Mouse (Mus musculus) stomach, embryonic 14.5 days (tissue): ENCODE measurements at regions not wholly inside any gene's neighbourhood (a gene's known extent, or its start where the extent isn't known, plus 50 kb on each side); places are given as distances from the start of the nearest gene placed in this dataset.
A peak's percentile ranks its signal among the peaks of the same experiment; 100 is the strongest.

Experiments used
- ATAC-seq: fragments of 200-750 bp; cut with Nextera tagmentation; 2 replicates; pipeline ENCODE4 v1.8.0; 2017; ENCODE audit warnings: low read depth, moderate TSS enrichment; ENCODE audit not compliant: insufficient number of reproducible peaks, insufficient read depth, low FRiP score
- H3K27ac ChIP-seq: fragments of 300-500 bp; sonication (generic); 2 replicates; pipeline ENCODE4 v1.5.1; 2014; ENCODE audit warnings: mild to moderate bottlenecking, low read length, moderate library complexity, mixed read lengths
- H3K27me3 ChIP-seq: fragments of 300-500 bp; sonication (generic); 2 replicates; pipeline ENCODE4 v1.6.1; 2014; ENCODE audit warnings: low read length, control low read depth, mixed read lengths; ENCODE audit not compliant: control insufficient read depth, insufficient read depth
- H3K36me3 ChIP-seq: fragments of 300-500 bp; sonication (generic); 2 replicates; pipeline ENCODE4 v1.6.1; 2014; ENCODE audit warnings: mild to moderate bottlenecking, control low read depth, low read length, moderate library complexity, mixed read lengths; ENCODE audit not compliant: control insufficient read depth, insufficient read depth
- H3K4me1 ChIP-seq: fragments of 300-500 bp; sonication (generic); 2 replicates; pipeline ENCODE4 v1.6.1; 2014; ENCODE audit warnings: low read length, control low read depth, mixed read lengths; ENCODE audit not compliant: control insufficient read depth, insufficient read depth
- H3K4me2 ChIP-seq: fragments of 300-500 bp; sonication (generic); replicated peaks from 2 replicates; pipeline ENCODE4 v1.6.1; 2014; ENCODE audit warnings: low read depth, low read length, control low read depth
- H3K4me3 ChIP-seq: fragments of 300-500 bp; sonication (generic); 2 replicates; pipeline ENCODE4 v1.5.1; 2014; ENCODE audit warnings: low read depth, low read length, control low read depth
- H3K9ac ChIP-seq: fragments of 300-500 bp; sonication (generic); replicated peaks from 2 replicates; pipeline ENCODE4 v1.6.1; 2014; ENCODE audit warnings: low read depth, mild to moderate bottlenecking, control low read depth, low read length, moderate library complexity, mixed read lengths
- H3K9me3 ChIP-seq: fragments of 300-500 bp; sonication (generic); 2 replicates; pipeline ENCODE4 v1.6.1; 2016; ENCODE audit warnings: low read depth, low read length, control low read depth; ENCODE audit not compliant: control insufficient read depth
- WGBS: fragments of 180-500 bp; shearing (Covaris S2); extraction: QIAGEN DNeasy Blood & Tissue Kit; methylation state at CpG from one replicate; pipeline ENCODE4 v1.1.7; 2014; 5-methylcytosine and 5-hydroxymethylcytosine counted together

DNA sequence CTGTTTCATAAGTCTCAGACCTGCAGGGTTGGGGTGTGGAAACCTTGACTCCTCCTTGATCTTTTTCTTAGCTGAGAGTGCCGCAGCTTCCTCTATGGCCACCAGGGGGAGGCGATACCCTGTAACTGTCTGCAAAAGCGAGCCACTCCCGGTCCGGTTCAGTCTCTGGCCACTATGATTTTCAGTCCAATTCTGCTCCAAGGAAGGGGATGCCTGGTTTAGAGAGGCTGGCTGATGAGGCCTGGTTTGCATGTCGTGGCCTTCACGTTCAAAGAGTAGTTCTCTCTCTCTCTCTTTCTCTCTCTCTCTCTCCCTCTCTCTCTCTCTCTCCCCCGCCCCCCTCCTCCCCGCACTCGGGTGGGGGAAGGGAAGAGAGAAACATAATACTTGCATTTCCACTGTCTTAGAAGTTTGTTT is 70.3 kb upstream of the Thpo start:
- Histone ChIP-seq H3K4me3 (no peak overlapping the region; the same call in 1 of the 2 replicates), H3K27ac (no peak overlapping the region), H3K4me2 (peak overlapping the region; percentile 41; the same call in 1 of the 2 replicates), H3K36me3 (no peaks in the 10 kb centered on the region), H3K4me1 (peaks cover 2% of the 10 kb centered on the region; the same call in 1 of the 2 replicates), H3K9me3 (no peaks in the 10 kb centered on the region), H3K27me3 (no peaks in the 10 kb centered on the region), H3K9ac (no peak overlapping the region)
- ATAC-seq = peak; percentile 80
- WGBS = 0% methylated on average over 7 of the region's 10 CpGs

- WGBS = 63% methylated on average over 7 of the region's 7 CpGs
Measured at GRCm38 (mm10) chr16:20803278-20803930, 69.1 kb upstream of the Thpo start.

GRCm38 (mm10) chr16:20802724-20803123 is 68.4 kb upstream of the Thpo start:
- H3K27ac ChIP-seq = no peak overlapping the region
- no peaks in the 10 kb centered on the region for H3K36me3 ChIP-seq
- H3K4me3 ChIP-seq = no peak overlapping the region
- H3K9ac ChIP-seq = no peak overlapping the region
- 75% methylated on average over 6 of the region's 6 CpGs for WGBS
- no peak overlapping the region for H3K4me2 ChIP-seq
- H3K27me3 ChIP-seq = no peaks in the 10 kb centered on the region
- ATAC-seq = no peak
- peaks cover 2% of the 10 kb centered on the region; the same call in 1 of the 2 replicates for H3K4me1 ChIP-seq
- no peaks in the 10 kb centered on the region for H3K9me3 ChIP-seq

More at GRCm38 (mm10) chr16:20803278-20803930, 69.1 kb upstream of the Thpo start:
- Histone ChIP-seq H3K4me3 (no peak overlapping the region), H3K9me3 (no peaks in the 10 kb centered on the region), H3K27me3 (no peaks in the 10 kb centered on the region), H3K9ac (no peak overlapping the region), H3K4me1 (peaks cover 2% of the 10 kb centered on the region; the same call in 1 of the 2 replicates), H3K4me2 (no peak overlapping the region), H3K36me3 (no peaks in the 10 kb centered on the region), H3K27ac (no peak overlapping the region)
- ATAC-seq = no peak

DNA sequence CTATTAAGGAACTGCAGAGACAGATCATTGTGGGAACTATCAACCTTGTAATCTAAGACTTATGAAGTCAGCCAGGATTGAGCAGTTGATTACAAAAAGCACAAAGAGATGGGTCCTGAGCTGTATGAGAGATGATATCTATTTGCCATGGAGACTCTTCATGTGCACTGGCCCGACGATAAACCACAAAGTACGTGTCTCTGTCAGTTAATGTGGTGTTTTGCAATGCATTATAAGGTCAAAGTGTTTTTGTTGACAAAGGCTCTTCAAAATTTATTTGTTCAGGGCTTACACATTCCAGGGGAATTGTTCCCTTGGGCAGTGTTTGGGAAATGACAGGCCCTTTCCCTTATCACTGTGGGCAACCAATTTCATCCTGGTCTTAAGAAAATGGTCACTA is 65.7 kb upstream of the Thpo start:
- Histone ChIP-seq H3K4me1 (peaks cover 2% of the 10 kb centered on the region; the same call in 1 of the 2 replicates), H3K9ac (no peak overlapping the region), H3K36me3 (no peaks in the 10 kb centered on the region), H3K9me3 (no peaks in the 10 kb centered on the region), H3K4me2 (no peak overlapping the region), H3K27me3 (no peaks in the 10 kb centered on the region), H3K27ac (no peak overlapping the region), H3K4me3 (no peak overlapping the region)
- no peak for ATAC-seq
- 93% methylated on average over 3 of the region's 3 CpGs for WGBS

DNA sequence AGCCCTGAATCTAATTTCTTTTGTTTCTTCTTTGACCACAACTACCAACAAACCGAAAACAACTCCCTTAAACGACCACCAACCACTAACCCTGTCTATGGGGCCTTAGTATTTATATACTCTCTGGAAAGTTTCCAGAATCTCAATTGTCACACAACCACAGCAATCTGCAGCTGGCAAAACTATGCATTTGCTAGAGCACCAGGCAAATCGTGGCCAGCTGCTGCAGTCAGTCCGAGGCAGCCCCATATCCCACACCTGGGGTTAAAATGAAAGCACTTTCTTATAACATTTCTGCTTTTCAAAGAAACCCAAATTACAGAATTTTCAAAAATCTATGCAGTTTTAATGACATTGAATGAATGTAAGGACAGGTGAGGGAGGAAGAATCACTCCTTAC is 63.8 kb upstream of the Thpo start:
- H3K4me3 ChIP-seq = no peak overlapping the region
- no peak overlapping the region for H3K9ac ChIP-seq
- H3K9me3 ChIP-seq = no peaks in the 10 kb centered on the region
- no peaks in the 10 kb centered on the region for H3K27me3 ChIP-seq
- 63% methylated on average over 4 of the region's 4 CpGs for WGBS
- H3K4me1 ChIP-seq = no peaks in the 10 kb centered on the region
- no peak overlapping the region for H3K4me2 ChIP-seq
- H3K36me3 ChIP-seq = no peaks in the 10 kb centered on the region
- ATAC-seq = no peak
- no peak overlapping the region for H3K27ac ChIP-seq

DNA sequence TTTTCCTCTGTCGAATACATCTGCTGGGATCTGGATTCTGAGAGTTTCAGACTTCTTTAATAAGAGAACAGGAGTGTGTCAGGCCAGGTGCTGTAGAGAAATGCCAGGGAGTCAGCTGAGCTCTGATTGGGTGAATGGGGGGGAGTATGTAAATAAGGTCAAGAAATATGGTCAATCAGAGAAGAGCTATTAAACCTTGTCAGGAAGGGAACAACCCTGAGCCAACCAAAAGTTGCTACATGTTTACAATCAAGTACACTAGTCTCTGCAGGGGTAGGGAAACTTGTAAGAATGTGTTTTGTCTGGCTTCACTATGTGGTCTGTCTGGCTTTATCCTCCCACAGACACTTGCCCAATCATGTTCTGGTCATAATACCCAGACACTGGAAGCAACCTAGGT is 60.4 kb upstream of the Thpo start:
- Histone ChIP-seq H3K9ac (no peak overlapping the region), H3K27me3 (no peaks in the 10 kb centered on the region), H3K27ac (no peak overlapping the region), H3K4me3 (no peak overlapping the region), H3K4me1 (no peaks in the 10 kb centered on the region), H3K4me2 (no peak overlapping the region), H3K9me3 (no peaks in the 10 kb centered on the region), H3K36me3 (no peaks in the 10 kb centered on the region)
- WGBS = 79% methylated on average over 1 of the region's 1 CpGs
- ATAC-seq = no peak
